Mouse (Mus musculus): ENCODE results near the gene Rbp4. TPM values are rescaled to one million over a fixed set of nuclear protein-coding genes. Genes with fewer than 3 reads are reported as not detected.

Rbp4 gene
- polyA plus RNA-seq, 1 experiment from 2014 or later, result 1.1 TPM

DNA sequence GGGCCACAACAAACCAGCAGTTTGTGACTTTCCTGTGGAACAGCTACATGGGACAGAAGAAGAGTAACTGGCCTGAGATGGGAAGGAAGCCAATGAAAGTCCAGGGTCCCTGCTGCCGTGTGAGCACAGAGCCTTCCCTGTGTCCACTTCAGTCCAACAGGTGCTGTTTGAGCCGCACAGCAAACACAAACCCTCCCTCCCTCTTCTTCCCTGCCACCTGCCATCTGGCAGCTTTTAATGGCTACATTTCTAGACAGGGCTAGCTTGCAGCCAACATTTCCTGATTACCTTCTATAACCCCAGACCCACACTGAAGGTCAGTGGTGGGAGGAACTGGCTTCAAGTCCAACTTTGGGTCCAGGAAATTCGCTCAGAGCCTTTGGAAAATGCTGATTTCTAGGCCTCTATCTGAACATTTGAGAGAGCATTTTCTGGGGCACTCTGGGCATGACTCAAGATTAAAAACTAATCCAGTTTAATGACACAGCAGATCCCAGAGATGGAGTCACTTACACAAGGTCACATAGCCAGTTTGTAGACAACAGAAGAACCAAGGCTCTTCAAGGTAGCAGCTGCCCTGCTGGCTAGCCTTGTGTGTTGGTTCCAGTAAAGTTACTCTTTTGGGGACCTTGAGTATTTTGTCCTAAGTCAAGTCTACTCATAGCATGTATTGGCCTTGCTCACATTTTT, 47.1 kb downstream of the Rbp4 start:
- no peaks in the 10 kb centered on the region for H3K9me3 ChIP-seq (ENCODE audit: control insufficient read depth, low read length)
- H3K9ac ChIP-seq (ENCODE audit: low read length), result no peak overlapping the region
- no peak overlapping the region for H3K4me3 ChIP-seq (ENCODE audit: low read depth, low read length)
- DNase-seq (ENCODE audit: low spot score) (no peak), ATAC-seq (replicated peaks; ENCODE audit: low FRiP score) (no peak)
- no peaks in the 10 kb centered on the region for H3K27me3 ChIP-seq (ENCODE audit: control insufficient read depth, insufficient read depth, low read length)
- H3K4me1 ChIP-seq (replicated peaks; ENCODE audit: control insufficient read depth, insufficient read depth, low read length), result no peaks in the 10 kb centered on the region
- 85% methylated on average over 3 of the region's 3 CpGs for WGBS
- H3K27ac ChIP-seq (ENCODE audit: low read depth, low read length), result no peak overlapping the region
- no peak overlapping the region for H3K4me2 ChIP-seq (ENCODE audit: low read depth, low read length, severe bottlenecking)
- peaks cover 3% of the 10 kb centered on the region; the same call in 1 of the 2 replicates for H3K36me3 ChIP-seq (ENCODE audit: control insufficient read depth, insufficient read depth, low read length)

DNA sequence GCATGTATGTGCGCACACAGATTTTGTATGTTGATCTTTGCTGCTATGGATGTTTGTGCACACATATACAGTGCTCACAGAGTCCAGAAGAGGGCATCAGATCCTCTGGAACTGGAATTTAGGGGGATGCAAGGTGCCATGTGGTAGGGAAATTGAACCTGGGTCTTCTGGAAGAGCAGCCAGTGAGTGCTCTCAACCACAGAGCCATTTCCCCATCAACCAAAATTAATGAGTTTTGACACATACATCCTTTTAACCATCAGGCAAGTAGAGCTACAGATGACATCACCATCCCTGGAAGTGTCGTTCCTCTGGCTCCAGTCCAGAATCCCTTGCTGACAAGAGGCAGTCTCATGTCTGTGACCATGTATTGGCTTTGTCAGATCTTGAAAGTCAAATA, 48.8 kb downstream of the Rbp4 start:
- H3K27me3 ChIP-seq (ENCODE audit: control insufficient read depth, insufficient read depth, low read length), result no peaks in the 10 kb centered on the region
- H3K27ac ChIP-seq (ENCODE audit: low read depth, low read length), result no peak overlapping the region
- H3K4me2 ChIP-seq (ENCODE audit: low read depth, low read length, severe bottlenecking), result no peak overlapping the region
- H3K9ac ChIP-seq (ENCODE audit: low read length), result no peak overlapping the region
- peaks cover 6% of the 10 kb centered on the region; the same call in 1 of the 2 replicates for H3K36me3 ChIP-seq (ENCODE audit: control insufficient read depth, insufficient read depth, low read length)
- ATAC-seq (replicated peaks; ENCODE audit: low FRiP score) (no peak), DNase-seq (ENCODE audit: low spot score) (no peak)
- H3K4me3 ChIP-seq (ENCODE audit: low read depth, low read length), result no peak overlapping the region
- WGBS, result 85% methylated on average over 2 of the region's 2 CpGs
- no peaks in the 10 kb centered on the region for H3K9me3 ChIP-seq (ENCODE audit: control insufficient read depth, low read length)
- H3K4me1 ChIP-seq (replicated peaks; ENCODE audit: control insufficient read depth, insufficient read depth, low read length), result no peaks in the 10 kb centered on the region

DNA sequence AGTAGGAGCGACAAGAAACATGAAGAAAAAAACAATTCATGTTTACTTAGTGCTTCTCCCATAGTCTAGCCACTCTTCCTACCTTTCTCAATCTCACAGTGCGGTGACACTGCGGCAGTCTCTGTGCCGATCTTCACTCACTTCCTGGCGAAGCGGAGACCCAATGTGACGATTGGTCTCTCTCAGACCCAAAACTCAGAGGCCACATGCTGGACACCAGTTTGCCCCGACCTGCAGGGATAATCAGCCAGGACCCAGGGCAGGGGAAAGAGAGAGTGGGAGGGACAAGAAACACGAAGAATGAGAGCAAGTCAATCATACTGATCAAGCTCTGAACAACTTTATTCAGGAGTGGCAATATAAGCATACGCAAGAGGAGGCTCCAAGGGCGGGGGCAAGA, 50.0 kb downstream of the Rbp4 start:
- no peak overlapping the region for H3K4me3 ChIP-seq (ENCODE audit: low read depth, low read length)
- WGBS, result 85% methylated on average over 11 of the region's 11 CpGs
- no peak overlapping the region for H3K9ac ChIP-seq (ENCODE audit: low read length)
- H3K27me3 ChIP-seq (ENCODE audit: control insufficient read depth, insufficient read depth, low read length), result no peaks in the 10 kb centered on the region
- H3K4me2 ChIP-seq (ENCODE audit: low read depth, low read length, severe bottlenecking), result no peak overlapping the region
- H3K36me3 ChIP-seq (ENCODE audit: control insufficient read depth, insufficient read depth, low read length), result peaks cover 7% of the 10 kb centered on the region; the same call in 1 of the 2 replicates
- H3K4me1 ChIP-seq (replicated peaks; ENCODE audit: control insufficient read depth, insufficient read depth, low read length), result no peaks in the 10 kb centered on the region
- no peak for ATAC-seq (replicated peaks; ENCODE audit: low FRiP score)
- no peak overlapping the region for H3K27ac ChIP-seq (ENCODE audit: low read depth, low read length)
- no peaks in the 10 kb centered on the region for H3K9me3 ChIP-seq (ENCODE audit: control insufficient read depth, low read length)
- no peak for DNase-seq (ENCODE audit: low spot score)

DNA sequence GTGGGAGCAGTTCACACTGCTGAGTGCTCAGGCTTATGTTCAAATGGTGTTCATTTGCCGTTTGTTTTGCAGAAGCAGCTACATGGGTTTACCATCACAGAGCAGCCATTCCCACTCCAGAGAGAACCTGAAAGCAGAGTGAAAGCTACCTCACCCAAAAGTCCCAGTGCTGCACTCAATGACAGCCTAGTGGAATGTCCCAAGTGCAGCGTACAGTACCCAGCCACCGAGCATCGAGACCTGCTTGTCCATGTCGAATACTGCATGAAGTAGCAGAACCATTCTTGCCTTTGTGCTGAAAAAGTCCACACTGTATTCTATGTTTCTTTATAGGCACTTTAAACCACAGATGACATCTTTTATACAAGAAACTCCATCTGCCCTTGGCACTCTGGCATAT, 51.9 kb downstream of the Rbp4 start:
- Histone ChIP-seq H3K36me3 (ENCODE audit: control insufficient read depth, insufficient read depth, low read length) (peaks cover 11% of the 10 kb centered on the region; the same call in 1 of the 2 replicates), H3K4me1 (replicated peaks; ENCODE audit: control insufficient read depth, insufficient read depth, low read length) (no peaks in the 10 kb centered on the region), H3K4me3 (ENCODE audit: low read depth, low read length) (no peak overlapping the region), H3K9me3 (ENCODE audit: control insufficient read depth, low read length) (no peaks in the 10 kb centered on the region), H3K27ac (ENCODE audit: low read depth, low read length) (no peak overlapping the region), H3K27me3 (ENCODE audit: control insufficient read depth, insufficient read depth, low read length) (no peaks in the 10 kb centered on the region), H3K9ac (ENCODE audit: low read length) (no peak overlapping the region), H3K4me2 (ENCODE audit: low read depth, low read length, severe bottlenecking) (no peak overlapping the region)
- no peak for ATAC-seq (replicated peaks; ENCODE audit: low FRiP score)
- DNase-seq (ENCODE audit: low spot score), result no peak
- 89% methylated on average over 5 of the region's 5 CpGs for WGBS

Other genes starting within 250 kb of the Rbp4 start
- gene Myof, start 81.7 kb downstream of the Rbp4 start, polyA plus RNA-seq (2014; fragmentation: Nextera tagmentation; extraction: Ambion mirVana), result 4.7 and 4.9 TPM in 2 replicates
- gene Cep55, start 70.3 kb downstream of the Rbp4 start, polyA plus RNA-seq (2014; fragmentation: Nextera tagmentation; extraction: Ambion mirVana), result 51.6 and 61.3 TPM in 2 replicates
- not detected in 2 replicates for gene Ffar4, start 28.2 kb downstream of the Rbp4 start, polyA plus RNA-seq (2014; fragmentation: Nextera tagmentation; extraction: Ambion mirVana)
- not detected in 2 replicates for gene Pde6c, start 7.5 kb upstream of the Rbp4 start, polyA plus RNA-seq (2014; fragmentation: Nextera tagmentation; extraction: Ambion mirVana)
- gene Fra10ac1, start 98.9 kb upstream of the Rbp4 start, polyA plus RNA-seq (2014; fragmentation: Nextera tagmentation; extraction: Ambion mirVana), result 47.2 and 50.3 TPM in 2 replicates
- 0.69 and 1.2 TPM in 2 replicates for gene Lgi1, start 139.3 kb upstream of the Rbp4 start, polyA plus RNA-seq (2014; fragmentation: Nextera tagmentation; extraction: Ambion mirVana)

Data from forebrain, embryonic 11.5 days (tissue).